Mouse (Mus musculus) heart, embryonic 15.5 days (tissue): ENCODE measurements around the gene Bckdk. TPM values are rescaled to one million over a fixed set of nuclear protein-coding genes. Genes with fewer than 3 reads are reported as not detected.

Experiments
- polyA plus RNA-seq: library from polyadenylated mRNA; unstranded; fragments of >200 nt; fragmentation: Nextera tagmentation; extraction: Ambion mirVana; gene quantifications from 2 replicates; pipeline ENCODE4 v1.2.1, GENCODE M21; 2015

The Bckdk gene
- polyA plus RNA-seq, 1 experiment from 2014 or later: 122 TPM

Other genes with a start within 250 kb of the Bckdk start
- 37.2 and 45.7 TPM in 2 replicates for gene Bcl7c, start 195.1 kb upstream of the Bckdk start, polyA plus RNA-seq
- 4.7 and 8.4 TPM in 2 replicates for gene Ctf1, start 191.3 kb upstream of the Bckdk start, polyA plus RNA-seq
- 0.20 TPM in 1 of 2 replicates, not detected in the other for gene Ctf2, start 171.9 kb upstream of the Bckdk start, polyA plus RNA-seq
- 1.4 and 2.2 TPM in 2 replicates for gene Fbxl19, start 159.5 kb upstream of the Bckdk start, polyA plus RNA-seq
- 15.6 and 21.7 TPM in 2 replicates for gene Orai3, start 134.3 kb upstream of the Bckdk start, polyA plus RNA-seq
- 13.0 and 16.7 TPM in 2 replicates for gene Setd1a, start 127.4 kb upstream of the Bckdk start, polyA plus RNA-seq
- gene Gm49388, start 118.5 kb upstream of the Bckdk start, polyA plus RNA-seq: not detected in 2 replicates
- 22.0 and 24.0 TPM in 2 replicates for gene Hsd3b7, start 103.5 kb upstream of the Bckdk start, polyA plus RNA-seq
- 50.5 and 51.0 TPM in 2 replicates for gene Stx4a, start 79.8 kb upstream of the Bckdk start, polyA plus RNA-seq
- gene Stx1b, start 79.5 kb upstream of the Bckdk start, polyA plus RNA-seq: 1.4 and 2.1 TPM in 2 replicates
- 5.3 and 7.0 TPM in 2 replicates for gene Zfp646, start 27.9 kb upstream of the Bckdk start, polyA plus RNA-seq
- 7.9 and 11.1 TPM in 2 replicates for gene Zfp668, start 27.3 kb upstream of the Bckdk start, polyA plus RNA-seq
- 1.2 and 1.7 TPM in 2 replicates for gene Prss53, start 13.1 kb upstream of the Bckdk start, polyA plus RNA-seq
- gene Gm21974, start 8.6 kb upstream of the Bckdk start, polyA plus RNA-seq: not detected in 2 replicates
- 95.9 and 126 TPM in 2 replicates for gene Vkorc1, start 8.5 kb upstream of the Bckdk start, polyA plus RNA-seq
- 23.5 and 27.6 TPM in 2 replicates for gene Kat8, start 8.4 kb downstream of the Bckdk start, polyA plus RNA-seq
- 1.9 and 6.0 TPM in 2 replicates for gene Prss8, start 26.0 kb downstream of the Bckdk start, polyA plus RNA-seq
- gene Prss36, start 42.6 kb downstream of the Bckdk start, polyA plus RNA-seq: 7.9 and 10.0 TPM in 2 replicates
- gene Fus, start 63.4 kb downstream of the Bckdk start, polyA plus RNA-seq: 254 and 307 TPM in 2 replicates
- 42.8 and 56.1 TPM in 2 replicates for gene Pycard, start 89.8 kb downstream of the Bckdk start, polyA plus RNA-seq
- gene Trim72, start 99.9 kb downstream of the Bckdk start, polyA plus RNA-seq: 0.77 and 1.1 TPM in 2 replicates
- 0.69 and 1.6 TPM in 2 replicates for gene Itgam, start 158.6 kb downstream of the Bckdk start, polyA plus RNA-seq
- gene Gm49368, start 158.6 kb downstream of the Bckdk start, polyA plus RNA-seq: not detected in 2 replicates
- 0.14 and 0.61 TPM in 2 replicates for gene Itgax, start 225.5 kb downstream of the Bckdk start, polyA plus RNA-seq